Mouse (Mus musculus): ENCODE data around the gene Pcbp3.

DNA sequence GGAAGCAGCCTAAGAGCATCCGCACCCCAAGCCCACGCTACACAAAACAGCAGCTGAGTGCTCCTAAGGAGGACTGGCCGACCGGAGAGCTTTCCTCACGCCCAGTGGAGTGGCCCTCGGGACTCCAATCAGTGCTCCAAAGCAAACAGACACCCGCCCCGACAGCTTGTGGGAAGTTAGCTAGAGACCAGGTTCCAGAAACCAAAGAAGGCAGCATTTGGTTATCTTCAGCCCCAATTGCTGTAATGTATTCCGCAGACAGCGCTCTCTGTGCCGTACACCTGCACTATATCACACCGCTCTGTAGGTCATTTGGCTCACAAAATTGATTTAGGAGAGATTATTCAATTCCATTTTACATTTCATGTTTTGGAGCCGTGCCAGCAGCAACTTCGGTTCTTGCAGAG lies 55.7 kb downstream of the Pcbp3 start:
- TF ChIP-seq FLI1 (IDR thresholded peaks at IDR 0.05; ENCODE audit: low read length) = no peak
- TF ChIP-seq GATA1 (IDR thresholded peaks at IDR 0.05; ENCODE audit: borderline replicate concordance, low read length) = no peak
